Mouse (Mus musculus): ENCODE measurements around the gene Dolk.

The Dolk gene

GRCm38 (mm10) chr2:30250166-30251128, 35.7 kb downstream of the Dolk start:
- no peak for DNase-seq (ENCODE audit: low read depth, low spot score)

DNA sequence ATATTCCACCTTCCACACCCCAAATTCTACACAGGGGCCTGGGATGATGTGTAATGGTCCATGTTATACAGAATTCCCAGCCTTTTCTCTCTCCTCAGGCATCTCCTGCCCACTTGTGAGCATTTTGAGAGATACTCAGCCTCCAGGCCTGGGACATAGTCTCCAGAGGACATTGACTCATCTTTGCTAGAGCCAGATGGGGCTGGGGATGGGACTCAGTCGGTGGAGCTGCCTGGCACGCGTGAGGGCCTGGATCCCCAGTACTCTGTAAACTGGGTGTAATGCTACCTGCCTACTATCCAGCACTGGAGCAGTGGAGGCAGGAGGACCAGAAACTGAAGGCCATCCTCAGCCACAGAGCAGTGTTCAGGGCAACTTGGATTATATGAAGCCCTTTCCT, 37.0 kb downstream of the Dolk start:
- DNase-seq (ENCODE audit: low read depth, low spot score) = no peak

GRCm38 (mm10) chr2:30247681-30248080, 38.5 kb downstream of the Dolk start:
- DNase-seq (ENCODE audit: low read depth, low spot score) = no peak

GRCm38 (mm10) chr2:30247036-30247435, 39.1 kb downstream of the Dolk start:
- DNase-seq (ENCODE audit: low read depth, low spot score) = no peak

DNA sequence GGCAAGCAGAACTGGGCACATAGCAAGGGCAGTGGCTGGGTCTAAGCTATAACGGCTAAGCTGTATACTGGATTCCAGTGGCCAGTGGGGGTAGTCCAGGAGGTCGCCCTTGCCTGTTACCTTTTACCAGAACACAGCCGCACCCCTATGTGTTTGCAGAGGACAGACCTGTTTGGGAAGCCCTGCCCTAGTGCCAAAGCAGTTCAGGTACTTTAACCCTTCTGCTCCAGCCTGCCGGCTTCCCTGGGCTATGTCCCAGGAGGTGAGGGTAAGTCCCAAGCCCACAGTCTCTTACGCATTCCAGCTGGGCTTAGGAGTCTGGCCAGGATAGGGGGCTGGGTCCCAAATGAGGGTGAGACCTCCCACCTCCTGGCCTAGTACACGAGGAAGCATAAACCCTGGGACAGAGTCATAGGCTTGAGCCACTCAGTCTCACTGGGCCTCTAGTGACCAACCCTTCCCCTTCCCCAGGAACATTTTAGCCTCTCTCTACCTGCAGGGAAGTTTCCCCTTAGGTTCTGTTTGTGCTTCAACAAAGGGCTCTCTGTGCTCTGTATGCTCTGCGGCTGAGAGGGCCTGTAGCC, 41.4 kb downstream of the Dolk start:
- DNase-seq (ENCODE audit: low read depth, low spot score) = no peak

- no peak for DNase-seq (ENCODE audit: low read depth, low spot score)
These were observed 42.7 kb downstream of the Dolk start for GRCm38 (mm10) chr2:30243391-30243790.

GRCm38 (mm10) chr2:30242509-30242908, 43.6 kb downstream of the Dolk start:
- no peak for DNase-seq (ENCODE audit: low read depth, low spot score)

DNA sequence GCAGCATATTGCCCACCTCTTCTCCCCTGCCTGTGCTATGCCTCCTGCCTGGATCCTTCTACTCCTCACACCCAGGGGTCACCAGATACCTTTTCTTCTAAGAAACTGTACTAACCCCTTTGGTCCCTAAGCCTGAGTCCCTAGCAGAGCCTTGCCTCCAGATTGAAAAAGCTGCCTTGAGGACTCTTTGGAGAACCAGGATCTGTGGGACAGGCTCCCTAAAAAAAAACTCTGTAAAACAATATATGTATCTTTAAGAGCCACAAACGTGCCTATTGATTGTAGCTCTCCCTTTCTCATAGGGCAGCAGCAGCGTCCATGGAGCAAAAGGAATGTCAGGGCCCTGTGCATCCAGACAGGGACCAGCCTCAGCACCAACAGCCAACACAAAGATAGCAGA, 45.9 kb downstream of the Dolk start, which contains the start of gene Gm28035:
Gene Gm28035, plus strand, starts transcription at position 301 of the 400 bp plus-strand sequence.
- no peak for DNase-seq (ENCODE audit: low read depth, low spot score)

DNA sequence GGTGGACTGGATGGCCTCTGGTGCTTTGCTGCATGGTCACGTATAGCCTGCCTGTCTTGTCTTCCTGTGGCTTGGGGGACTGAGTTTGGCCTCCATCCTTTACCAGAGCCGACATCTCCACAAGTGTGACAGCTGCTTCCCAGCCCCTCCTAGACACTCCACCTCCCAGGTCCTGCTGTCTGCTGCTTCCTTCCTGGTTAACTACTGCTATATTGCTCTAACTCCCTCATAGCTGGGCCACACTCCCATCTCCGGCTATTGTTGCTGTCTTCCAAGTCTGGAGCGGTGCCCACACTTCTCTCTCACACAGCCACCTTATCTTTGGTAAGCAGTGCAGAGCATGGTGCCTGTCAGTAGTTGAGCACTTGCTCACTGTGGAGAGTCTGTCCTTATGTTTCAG, 46.4 kb downstream of the Dolk start:
- DNase-seq (ENCODE audit: low read depth, low spot score) = no peak

GRCm38 (mm10) chr2:30238906-30239465, 47.1 kb downstream of the Dolk start:
- no peak for DNase-seq (ENCODE audit: low read depth, low spot score)

- no peak for DNase-seq (ENCODE audit: low read depth, low spot score)
These were observed 48.3 kb downstream of the Dolk start for GRCm38 (mm10) chr2:30237881-30238280.

DNA sequence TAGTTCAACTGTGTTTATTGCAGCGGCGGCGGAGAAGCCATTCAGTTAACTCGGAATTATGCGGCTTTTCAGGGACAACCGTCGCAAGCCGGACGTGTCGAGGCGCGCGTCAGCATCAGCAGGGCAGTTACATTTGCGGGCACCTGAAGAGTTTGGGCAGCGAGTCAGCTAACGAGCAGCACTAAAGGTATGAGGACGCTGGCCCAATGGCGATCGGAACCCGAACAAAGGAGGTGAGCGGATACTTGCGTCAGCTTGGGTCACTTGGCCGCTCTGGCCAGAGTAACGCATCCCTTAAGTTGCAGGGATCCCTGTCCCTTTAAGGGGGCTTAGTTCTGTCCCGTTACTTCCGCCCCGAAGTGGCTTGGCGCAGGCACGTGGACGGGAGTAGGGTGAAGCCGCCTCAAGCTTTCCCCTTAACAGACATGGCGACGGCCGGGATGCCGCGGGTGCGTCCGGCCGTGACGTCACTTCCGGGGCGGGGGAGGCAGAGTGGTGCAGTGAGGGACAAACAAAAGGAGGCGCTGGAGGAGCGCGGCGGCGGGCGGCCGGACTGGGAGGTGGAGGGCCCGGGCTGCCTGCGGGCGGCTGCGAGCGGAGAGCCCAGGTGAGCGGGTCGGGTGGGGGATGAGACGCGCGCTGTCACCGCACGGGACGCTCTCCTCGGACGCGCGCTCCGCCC, 48.8 kb downstream of the Dolk start, which contains the start of gene Lrrc8a:
Gene Lrrc8a, plus strand, starts transcription at position 517 of the 682 bp plus-strand sequence.
- DNase-seq (ENCODE audit: low read depth, low spot score) = peak; percentile 94

DNA sequence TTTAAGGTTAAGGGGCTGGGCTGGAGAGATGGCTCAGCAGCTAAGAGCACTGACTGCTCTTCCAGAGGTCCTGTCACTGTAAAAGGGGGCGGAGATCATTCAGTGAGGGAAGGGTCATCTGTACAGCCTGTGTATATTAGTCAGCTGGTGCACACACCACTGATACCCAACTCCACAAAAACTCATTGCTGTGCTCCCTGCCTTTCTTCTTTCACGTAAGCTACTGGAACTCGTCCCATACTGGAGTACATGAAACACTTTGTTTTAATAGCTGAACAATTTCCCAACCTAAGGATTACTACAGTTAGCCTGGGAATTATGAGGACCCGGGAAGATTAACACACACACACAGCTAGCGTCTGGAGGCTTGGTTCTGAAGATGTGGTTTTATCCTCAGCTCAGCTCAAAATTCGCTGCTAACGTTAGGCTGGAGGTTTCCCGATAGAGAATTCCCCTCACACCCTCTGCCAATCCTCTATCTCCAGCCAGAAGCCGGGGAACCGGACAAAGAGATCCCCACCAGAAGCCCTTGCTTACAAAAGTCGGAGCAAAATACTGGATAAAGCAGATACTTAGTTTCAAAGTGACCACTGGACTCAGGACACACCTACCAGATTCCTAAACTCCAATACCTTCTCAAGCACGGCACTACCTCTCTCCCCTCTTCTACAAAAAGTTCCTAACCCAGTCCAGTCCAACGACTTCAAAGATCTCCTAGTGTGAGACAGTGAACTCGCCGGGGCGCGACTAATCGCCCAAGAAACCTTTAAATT, 49.5 kb downstream of the Dolk start:
- DNase-seq (ENCODE audit: low read depth, low spot score) = no peak

- no peak for DNase-seq (ENCODE audit: low read depth, low spot score)
These were observed 50.5 kb downstream of the Dolk start for GRCm38 (mm10) chr2:30235593-30235992.

Data from brain, embryonic 18.5 days (tissue).